Mouse (Mus musculus) adrenal gland, adult 2 months (tissue): ENCODE measurements around the gene Slc25a41. TPM values are rescaled to one million over a fixed set of nuclear protein-coding genes. Genes with fewer than 3 reads are reported as not detected.

Experiments
- DNase-seq: peaks from one replicate; pipeline ENCODE4 v3.0.0; 2021
- polyA plus RNA-seq: library from polyadenylated mRNA; depleted of rRNA; stranded (reverse); fragments of >200 nt; gene quantifications from 2 replicates; pipeline ENCODE4 v1.2.3, GENCODE M21; 2012; rRNA removed
- total RNA-seq, 2 experiments: library from RNA; stranded (reverse); gene quantifications; 2 replicates each; pipeline ENCODE4 v1.2.3; 2021

Slc25a41 gene
- total and polyA plus RNA-seq, 3 experiments, result 0.18 TPM; not detected in 2

GRCm38 (mm10) chr17:56990966-56991365 is 50.5 kb downstream of the Slc25a41 start:
- no peak for DNase-seq

- peak; percentile 97 for DNase-seq
These were observed 51.2 kb downstream of the Slc25a41 start, which contains the start of gene Clpp for GRCm38 (mm10) chr17:56990115-56990746. Gene Clpp, plus strand, starts transcription at chr17:56990305.

- no peak for DNase-seq
These were observed 51.9 kb downstream of the Slc25a41 start for GRCm38 (mm10) chr17:56989467-56990114.

- DNase-seq, result no peak
These were observed 52.5 kb downstream of the Slc25a41 start for GRCm38 (mm10) chr17:56988921-56989430.

- no peak for DNase-seq
These were observed 53.0 kb downstream of the Slc25a41 start for GRCm38 (mm10) chr17:56988441-56988840.

DNA sequence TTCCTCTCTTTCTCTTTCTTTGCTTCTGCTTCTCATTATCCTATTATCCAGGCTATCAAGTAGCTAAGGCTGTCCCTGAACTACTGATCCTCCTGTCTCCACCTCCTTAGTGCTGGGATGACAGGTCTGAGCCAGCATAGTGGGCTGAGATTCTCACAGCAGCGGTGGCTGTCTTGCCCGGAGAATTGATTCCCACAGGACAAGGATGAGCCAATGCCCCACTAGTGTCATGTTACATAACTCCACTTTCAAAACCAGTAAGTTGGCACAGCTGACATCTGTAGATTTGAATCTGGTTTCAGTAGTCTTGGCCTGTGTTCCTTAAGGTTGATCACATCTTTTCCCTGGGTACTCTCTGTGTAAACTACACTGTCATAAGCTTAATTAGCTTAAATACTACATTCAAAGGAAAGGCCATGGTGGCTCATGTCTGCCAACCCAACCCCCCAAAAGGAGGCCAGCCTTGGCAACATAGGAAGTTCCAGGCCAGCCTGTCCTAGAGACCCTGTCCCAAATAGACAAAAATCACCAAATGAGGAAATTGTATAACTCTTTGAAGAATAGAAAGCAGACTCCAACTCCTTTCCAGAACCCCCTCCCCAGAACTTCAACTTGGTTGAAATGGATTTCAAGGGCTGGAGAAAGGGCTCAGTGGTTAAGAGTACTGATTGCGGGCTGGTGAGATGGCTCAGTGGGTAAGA is 55.2 kb downstream of the Slc25a41 start:
- DNase-seq, result no peak

DNA sequence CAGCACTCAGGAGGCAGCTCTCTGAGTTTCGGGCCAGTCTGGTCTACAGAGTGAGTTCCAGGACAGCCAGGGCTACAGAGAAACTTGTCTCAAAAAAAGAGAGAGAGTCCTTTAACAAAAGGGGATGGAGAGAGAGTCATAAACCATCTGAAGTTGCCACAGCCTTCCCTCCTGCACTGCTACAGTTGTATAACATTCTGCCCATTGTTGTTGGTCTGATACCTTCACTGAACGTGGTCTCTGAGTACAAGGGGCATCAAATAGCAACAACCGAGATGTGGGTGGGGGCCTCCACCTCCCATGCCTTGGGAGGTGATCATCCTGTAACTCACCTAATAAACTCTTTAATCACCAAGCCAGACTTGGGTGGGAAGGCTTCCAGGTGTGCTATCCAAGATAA is 55.8 kb downstream of the Slc25a41 start:
- no peak for DNase-seq

DNA sequence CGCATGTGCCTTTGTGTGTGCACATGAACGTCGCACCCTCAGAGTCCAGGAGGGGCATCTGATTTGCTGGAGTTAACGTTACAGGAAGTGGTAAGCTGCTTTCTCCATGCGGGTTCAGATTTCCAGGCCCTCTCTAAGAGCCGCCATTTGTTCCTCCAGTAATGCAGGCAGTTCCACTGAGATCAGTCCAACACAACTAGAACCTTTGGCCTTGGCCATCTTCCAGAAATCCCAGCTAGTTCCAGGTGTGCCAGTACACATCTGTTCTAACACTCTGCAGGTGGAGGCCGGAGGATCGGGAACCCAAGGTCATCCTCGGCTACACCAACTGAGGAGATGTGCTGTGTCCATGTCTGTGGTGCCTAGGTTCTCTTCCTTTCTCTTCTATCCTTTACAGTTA is 56.6 kb downstream of the Slc25a41 start:
- no peak for DNase-seq

Other genes with a start within 250 kb of the Slc25a41 start
- gene Rfx2, start 210.6 kb downstream of the Slc25a41 start, total RNA-seq, result 1 to 10 TPM; 5.7 to 7.8 TPM
- gene Rfx2, start 210.6 kb downstream of the Slc25a41 start, polyA plus RNA-seq, result 12.3 and 13.4 TPM in 2 replicates
- under 1 TPM; 0.20 to 0.59 TPM for gene Acsbg2, start 167.2 kb downstream of the Slc25a41 start, total RNA-seq
- gene Acsbg2, start 167.2 kb downstream of the Slc25a41 start, polyA plus RNA-seq, result 0.09 and 0.11 TPM in 2 replicates
- 1 to 10 TPM; 2.7 to 5.1 TPM for gene 1700061G19Rik, start 166.2 kb downstream of the Slc25a41 start, total RNA-seq
- 0.07 and 0.13 TPM in 2 replicates for gene 1700061G19Rik, start 166.2 kb downstream of the Slc25a41 start, polyA plus RNA-seq
- 10 to 100 TPM; 32.9 to 46.8 TPM for gene Mllt1, start 106.2 kb downstream of the Slc25a41 start, total RNA-seq
- gene Mllt1, start 106.2 kb downstream of the Slc25a41 start, polyA plus RNA-seq, result 54.8 and 55.0 TPM in 2 replicates
- under 1 TPM in 1 of 2 experiments, not detected in 1; 0.23 TPM for gene Acer1, start 59.5 kb downstream of the Slc25a41 start, total RNA-seq
- 0.42 and 0.51 TPM in 2 replicates for gene Acer1, start 59.5 kb downstream of the Slc25a41 start, polyA plus RNA-seq
- gene Clpp, start 51.3 kb downstream of the Slc25a41 start, total RNA-seq, result 100 to 1,000 TPM; 118 to 140 TPM
- gene Clpp, start 51.3 kb downstream of the Slc25a41 start, polyA plus RNA-seq, result 378 and 412 TPM in 2 replicates
- gene Alkbh7, start 44.3 kb downstream of the Slc25a41 start, total RNA-seq, result 10 to 100 TPM; 58.3 to 81.0 TPM
- gene Alkbh7, start 44.3 kb downstream of the Slc25a41 start, polyA plus RNA-seq, result 182 and 186 TPM in 2 replicates
- not detected for gene Pspn, start 41.6 kb downstream of the Slc25a41 start, total RNA-seq
- 1.9 TPM in 2 replicates for gene Pspn, start 41.6 kb downstream of the Slc25a41 start, polyA plus RNA-seq
- 10 to 100 TPM; 55.8 to 57.3 TPM for gene Gtf2f1, start 30.4 kb downstream of the Slc25a41 start, total RNA-seq
- 23.8 and 28.5 TPM in 2 replicates for gene Gtf2f1, start 30.4 kb downstream of the Slc25a41 start, polyA plus RNA-seq
- gene Gm17949, start 30.2 kb downstream of the Slc25a41 start, total RNA-seq, result not detected
- not detected in 2 replicates for gene Gm17949, start 30.2 kb downstream of the Slc25a41 start, polyA plus RNA-seq
- gene Khsrp, start 10.1 kb downstream of the Slc25a41 start, total RNA-seq, result 10 to 100 TPM; 76.9 to 88.8 TPM
- 145 and 160 TPM in 2 replicates for gene Khsrp, start 10.1 kb downstream of the Slc25a41 start, polyA plus RNA-seq
- 1 to 10 TPM in 1 of 2 experiments, under 1 TPM in 1; 0.63 to 1.8 TPM for gene Crb3, start 17.5 kb upstream of the Slc25a41 start, total RNA-seq
- gene Crb3, start 17.5 kb upstream of the Slc25a41 start, polyA plus RNA-seq, result 1.1 and 1.5 TPM in 2 replicates
- 10 to 100 TPM; 75.8 to 87.5 TPM for gene Slc25a23, start 18.2 kb upstream of the Slc25a41 start, total RNA-seq
- 72.0 and 94.5 TPM in 2 replicates for gene Slc25a23, start 18.2 kb upstream of the Slc25a41 start, polyA plus RNA-seq
- gene Dennd1c, start 36.9 kb upstream of the Slc25a41 start, total RNA-seq, result 1 to 10 TPM; 1.8 TPM
- 2.8 and 3.3 TPM in 2 replicates for gene Dennd1c, start 36.9 kb upstream of the Slc25a41 start, polyA plus RNA-seq
- gene Tubb4a, start 46.1 kb upstream of the Slc25a41 start, total RNA-seq, result 1 to 10 TPM; 5.7 to 7.7 TPM
- gene Tubb4a, start 46.1 kb upstream of the Slc25a41 start, polyA plus RNA-seq, result 3.1 and 3.8 TPM in 2 replicates
- under 1 TPM; 0.45 to 0.72 TPM for gene Tnfsf9, start 63.7 kb upstream of the Slc25a41 start, total RNA-seq
- gene Tnfsf9, start 63.7 kb upstream of the Slc25a41 start, polyA plus RNA-seq, result 1.2 and 1.8 TPM in 2 replicates
- not detected for gene Cd70, start 108.1 kb upstream of the Slc25a41 start, total RNA-seq
- gene Cd70, start 108.1 kb upstream of the Slc25a41 start, polyA plus RNA-seq, result not detected in 2 replicates
- gene Tnfsf14, start 152.5 kb upstream of the Slc25a41 start, total RNA-seq, result under 1 TPM in 1 of 2 experiments, not detected in 1; 0.21 TPM
- 0.26 and 0.44 TPM in 2 replicates for gene Tnfsf14, start 152.5 kb upstream of the Slc25a41 start, polyA plus RNA-seq
- 1,000 to 10,000 TPM in 1 of 2 experiments, 100 to 1,000 TPM in 1; 382 to 3,178 TPM for gene C3, start 186.5 kb upstream of the Slc25a41 start, total RNA-seq
- gene C3, start 186.5 kb upstream of the Slc25a41 start, polyA plus RNA-seq, result 222 and 767 TPM in 2 replicates
- gene Gpr108, start 206.8 kb upstream of the Slc25a41 start, total RNA-seq, result 10 to 100 TPM; 85.1 to 89.5 TPM
- 79.7 and 82.5 TPM in 2 replicates for gene Gpr108, start 206.8 kb upstream of the Slc25a41 start, polyA plus RNA-seq
- 10 to 100 TPM; 44.5 to 51.5 TPM for gene Trip10, start 207.8 kb upstream of the Slc25a41 start, total RNA-seq
- 25.2 and 28.2 TPM in 2 replicates for gene Trip10, start 207.8 kb upstream of the Slc25a41 start, polyA plus RNA-seq
- gene Vav1, start 237.4 kb upstream of the Slc25a41 start, total RNA-seq, result 1 to 10 TPM; 2.0 to 4.3 TPM
- gene Vav1, start 237.4 kb upstream of the Slc25a41 start, polyA plus RNA-seq, result 1.1 and 1.3 TPM in 2 replicates